Mouse (Mus musculus): ENCODE results near the gene Epor.

DNA sequence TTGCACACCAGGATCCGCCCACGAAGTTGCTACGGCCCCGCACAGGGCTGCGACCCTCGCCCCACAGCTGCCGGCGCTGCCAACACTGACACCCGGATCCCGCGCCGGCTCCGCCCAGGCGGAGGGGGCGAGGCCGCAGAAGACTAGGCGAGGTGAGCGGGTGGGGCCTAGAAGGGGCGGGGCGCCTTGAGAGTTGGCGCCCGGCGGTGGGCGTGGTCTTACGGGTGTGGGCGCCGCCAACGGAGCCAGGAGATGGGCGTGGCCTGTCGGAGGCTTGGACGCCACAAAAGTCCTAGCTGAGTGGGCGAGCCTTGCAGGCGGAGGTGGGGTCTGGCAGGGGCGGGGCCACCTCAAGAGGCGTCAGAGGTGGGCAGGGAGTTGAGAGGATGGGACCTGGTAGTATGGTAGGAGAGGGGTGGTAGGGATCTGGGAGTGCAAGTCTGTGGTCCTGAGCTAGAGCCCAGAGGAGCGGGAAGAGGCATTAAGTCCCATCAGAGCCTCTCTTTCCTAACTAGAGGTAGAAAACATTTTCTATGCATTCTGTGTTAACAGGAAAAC lies 45.2 kb downstream of the Epor start, which contains the start of gene Rab3d:
- TF ChIP-seq POLR2A (IDR thresholded peaks at IDR 0.05; ENCODE audit: borderline replicate concordance, low read depth, low read length): no peak
- TF ChIP-seq CTCF (IDR thresholded peaks at IDR 0.05; ENCODE audit: low read depth, low read length): no peak

Data from bone marrow macrophage, adult 2 months (primary cell).